Mouse (Mus musculus) liver, postnatal 0 days (tissue): ENCODE results near the gene Wnt9b. TPM values are rescaled to one million over a fixed set of nuclear protein-coding genes. Genes with fewer than 3 reads are reported as not detected.

ENCODE experiments used
- ATAC-seq: fragments of 200-750 bp; cut with Nextera tagmentation; 2 replicates; pipeline ENCODE4 v1.8.0; 2017; ENCODE audit warnings: mild to moderate bottlenecking, moderate library complexity
- DNase-seq: peaks from one replicate; pipeline ENCODE4 v3.0.0-alpha.2; 2016
- H3K27ac ChIP-seq: fragments of 300-500 bp; sonication (generic); 2 replicates; pipeline ENCODE4 v1.5.1; 2014; ENCODE audit warnings: antibody characterized with exemption, moderate library complexity, mild to moderate bottlenecking, low read depth
- H3K27me3 ChIP-seq: fragments of 300-500 bp; sonication (generic); 2 replicates; pipeline ENCODE4 v1.6.1; 2014; ENCODE audit warnings: low read length, control low read depth, mixed read lengths; ENCODE audit not compliant: insufficient read depth
- H3K36me3 ChIP-seq: fragments of 300-500 bp; sonication (generic); replicated peaks from 2 replicates; pipeline ENCODE4 v1.6.1; 2014; ENCODE audit warnings: mild to moderate bottlenecking, control low read depth, low read length, moderate library complexity, mixed read lengths; ENCODE audit not compliant: insufficient read depth
- H3K4me1 ChIP-seq: fragments of 300-500 bp; sonication (generic); 2 replicates; pipeline ENCODE4 v1.6.1; 2014; ENCODE audit warnings: antibody characterized with exemption, mild to moderate bottlenecking, control low read depth; ENCODE audit not compliant: insufficient read depth
- H3K4me2 ChIP-seq: fragments of 300-500 bp; sonication (generic); 2 replicates; pipeline ENCODE4 v1.6.1; 2014; ENCODE audit warnings: low read depth, mild to moderate bottlenecking, low read length, moderate library complexity, mixed read lengths
- H3K4me3 ChIP-seq: fragments of 300-500 bp; sonication (generic); 2 replicates; pipeline ENCODE4 v1.5.1; 2014; ENCODE audit warnings: low read depth, low read length
- H3K9ac ChIP-seq: fragments of 300-500 bp; sonication (generic); replicated peaks from 2 replicates; pipeline ENCODE4 v1.6.1; 2014; ENCODE audit warnings: mild to moderate bottlenecking, moderate library complexity
- H3K9me3 ChIP-seq: fragments of 300-500 bp; sonication (generic); 2 replicates; pipeline ENCODE4 v1.6.1; 2016; ENCODE audit warnings: mild to moderate bottlenecking, control low read depth, low read length, mixed read lengths
- CTCF ChIP-seq: sonication (generic); IDR thresholded peaks from 2 replicates; pipeline ENCODE4 v1.5.1; 2016; ENCODE audit warnings: antibody characterized with exemption, low read depth
- EP300 ChIP-seq: IDR thresholded peaks from 2 replicates; pipeline ENCODE4 v1.6.1; 2016; ENCODE audit warnings: antibody characterized with exemption, low read depth, mild to moderate bottlenecking
- WGBS: fragments of 180-500 bp; shearing (Covaris S2); extraction: QIAGEN DNeasy Blood & Tissue Kit; methylation state at CpG from one replicate; pipeline ENCODE4 v1.1.7; 2014; ENCODE audit not compliant: insufficient replicate concordance; 5-methylcytosine and 5-hydroxymethylcytosine counted together
- polyA plus RNA-seq: library from polyadenylated mRNA; unstranded; fragments of >200 nt; fragmentation: Nextera tagmentation; extraction: Ambion mirVana; gene quantifications from 2 replicates; pipeline ENCODE4 v1.2.1, GENCODE M21; 2015

The Wnt9b gene
- polyA plus RNA-seq, 1 experiment from 2014 or later = 0.20 TPM

GRCm38 (mm10) chr11:103691036-103691435 lies 58.6 kb downstream of the Wnt9b start:
- ATAC-seq = no peak
- Histone ChIP-seq H3K9ac (no peak overlapping the region), H3K36me3 (peaks cover 16% of the 10 kb centered on the region), H3K27ac (no peak overlapping the region), H3K4me2 (no peak overlapping the region), H3K4me3 (no peak overlapping the region), H3K9me3 (no peaks in the 10 kb centered on the region), H3K27me3 (no peaks in the 10 kb centered on the region), H3K4me1 (peaks cover 12% of the 10 kb centered on the region)
- TF ChIP-seq EP300 (no peak), CTCF (no peak)
- DNase-seq = no peak
- 82% methylated on average over 1 of the region's 1 CpGs for WGBS

- H3K4me2 ChIP-seq = no peak overlapping the region
- no peaks in the 10 kb centered on the region for H3K9me3 ChIP-seq
- no peak for DNase-seq
- no peak overlapping the region for H3K9ac ChIP-seq
- ATAC-seq = no peak
- 36% methylated on average over 3 of the region's 3 CpGs for WGBS
- H3K4me3 ChIP-seq = no peak overlapping the region
- H3K27me3 ChIP-seq = no peaks in the 10 kb centered on the region
- H3K36me3 ChIP-seq = peaks cover 34% of the 10 kb centered on the region
- H3K4me1 ChIP-seq = peaks cover 12% of the 10 kb centered on the region
- H3K27ac ChIP-seq = no peak overlapping the region
- TF ChIP-seq CTCF = no peak
- no peak for TF ChIP-seq EP300
These were observed 60.6 kb downstream of the Wnt9b start for GRCm38 (mm10) chr11:103688980-103689378.

GRCm38 (mm10) chr11:103688271-103688979 lies 61.2 kb downstream of the Wnt9b start:
- no peak overlapping the region for H3K27ac ChIP-seq
- no peaks in the 10 kb centered on the region for H3K9me3 ChIP-seq
- TF ChIP-seq EP300 (no peak), CTCF (no peak)
- no peaks in the 10 kb centered on the region for H3K27me3 ChIP-seq
- DNase-seq = no peak
- H3K9ac ChIP-seq = no peak overlapping the region
- H3K4me1 ChIP-seq = peaks cover 12% of the 10 kb centered on the region
- H3K4me3 ChIP-seq = no peak overlapping the region
- H3K4me2 ChIP-seq = no peak overlapping the region
- ATAC-seq = no peak
- 52% methylated on average over 6 of the region's 6 CpGs for WGBS
- peaks cover 39% of the 10 kb centered on the region for H3K36me3 ChIP-seq

- H3K4me3 ChIP-seq = no peak overlapping the region
- ATAC-seq = no peak
- no peaks in the 10 kb centered on the region for H3K9me3 ChIP-seq
- H3K27ac ChIP-seq = no peak overlapping the region
- WGBS = 65% methylated on average over 6 of the region's 6 CpGs
- no peak for DNase-seq
- H3K36me3 ChIP-seq = peaks cover 56% of the 10 kb centered on the region
- H3K9ac ChIP-seq = no peak overlapping the region
- H3K27me3 ChIP-seq = no peaks in the 10 kb centered on the region
- no peak overlapping the region for H3K4me2 ChIP-seq
- TF ChIP-seq CTCF = no peak
- no peak for TF ChIP-seq EP300
- H3K4me1 ChIP-seq = peaks cover 10% of the 10 kb centered on the region
These were observed 62.9 kb downstream of the Wnt9b start for GRCm38 (mm10) chr11:103686706-103687105.

- peaks cover 68% of the 10 kb centered on the region for H3K36me3 ChIP-seq
- H3K9me3 ChIP-seq = no peaks in the 10 kb centered on the region
- no peak overlapping the region for H3K9ac ChIP-seq
- H3K4me2 ChIP-seq = no peak overlapping the region
- H3K4me1 ChIP-seq = peaks cover 7% of the 10 kb centered on the region
- no peak overlapping the region for H3K4me3 ChIP-seq
- ATAC-seq (no peak), DNase-seq (no peak)
- TF ChIP-seq CTCF = no peak
- 86% methylated on average over 7 of the region's 7 CpGs for WGBS
- no peaks in the 10 kb centered on the region for H3K27me3 ChIP-seq
- H3K27ac ChIP-seq = no peak overlapping the region
These were observed 64.3 kb downstream of the Wnt9b start for GRCm38 (mm10) chr11:103685261-103685736.

- H3K4me3 ChIP-seq = no peak overlapping the region
- H3K9ac ChIP-seq = no peak overlapping the region
- no peaks in the 10 kb centered on the region for H3K4me1 ChIP-seq
- WGBS = 83% methylated on average over 11 of the region's 11 CpGs
- no peak for TF ChIP-seq CTCF
- TF ChIP-seq EP300 = no peak
- peaks cover 81% of the 10 kb centered on the region for H3K36me3 ChIP-seq
- H3K4me2 ChIP-seq = no peak overlapping the region
- H3K27ac ChIP-seq = no peak overlapping the region
- no peaks in the 10 kb centered on the region for H3K27me3 ChIP-seq
- no peak for DNase-seq
- ATAC-seq = no peak
- no peaks in the 10 kb centered on the region for H3K9me3 ChIP-seq
These were observed 65.8 kb downstream of the Wnt9b start for GRCm38 (mm10) chr11:103683667-103684334.

Other genes starting within 250 kb of the Wnt9b start
- not detected in 2 replicates for gene Lrrc37a, start 245.2 kb downstream of the Wnt9b start, polyA plus RNA-seq
- not detected in 2 replicates for gene Gm884, start 128.7 kb downstream of the Wnt9b start, polyA plus RNA-seq
- gene Lyzl6, start 110.9 kb downstream of the Wnt9b start, polyA plus RNA-seq = not detected in 2 replicates
- gene Rprml, start 100.3 kb downstream of the Wnt9b start, polyA plus RNA-seq = not detected in 2 replicates
- 39.3 and 43.1 TPM in 2 replicates for gene Gosr2, start 51.9 kb downstream of the Wnt9b start, polyA plus RNA-seq
- gene Wnt3, start 24.3 kb upstream of the Wnt9b start, polyA plus RNA-seq = not detected in 2 replicates
- gene Nsf, start 204.2 kb upstream of the Wnt9b start, polyA plus RNA-seq = 14.8 and 16.0 TPM in 2 replicates
- gene Arf2, start 216.9 kb upstream of the Wnt9b start, polyA plus RNA-seq = 14.6 and 15.1 TPM in 2 replicates